Mouse (Mus musculus) MEL (cell line): Measurements from ENCODE around the gene Med13. TPM values are rescaled to one million over a fixed set of nuclear protein-coding genes. Genes with fewer than 3 reads are reported as not detected.

Experiments
- DNase-seq: peaks from one replicate; pipeline ENCODE4 v3.0.0; 2011; ENCODE audit warnings: low read depth, low spot score
- H3K27ac ChIP-seq: 2 replicates; pipeline ENCODE4 v1.5.1; 2012; ENCODE audit warnings: low read depth, mild to moderate bottlenecking, control low read depth, low read length, moderate library complexity; ENCODE audit not compliant: control insufficient read depth
- H3K27me3 ChIP-seq, 2 experiments: fragments of 150-350 bp in 1 of 2; sonication (generic) in 1 of 2; 2 replicates each; pipeline ENCODE4 v1.6.1; 2012; ENCODE audit warnings: low read length in 2 of 2, mild to moderate bottlenecking in 2 of 2, improper control_type of control experiment in 1 of 2, moderate library complexity in 1 of 2; ENCODE audit not compliant: insufficient read depth in 2 of 2, control insufficient read depth in 1 of 2
- H3K36me3 ChIP-seq, 2 experiments: 2 replicates each; pipeline ENCODE4 v1.6.1; 2012 to 2014; ENCODE audit warnings: low read length in 2 of 2, improper control_type of control experiment in 1 of 2, inconsistent platforms in 1 of 2, mild to moderate bottlenecking in 1 of 2; ENCODE audit not compliant: insufficient read depth in 2 of 2, control insufficient read depth in 1 of 2
- H3K4me1 ChIP-seq, 2 experiments: fragments of 150-350 bp in 1 of 2; sonication (generic) in 1 of 2; 2 replicates each; pipeline ENCODE4 v1.6.1; 2012; ENCODE audit warnings: low read length in 2 of 2, improper control_type of control experiment in 1 of 2, mild to moderate bottlenecking in 1 of 2; ENCODE audit not compliant: insufficient read depth in 2 of 2, control insufficient read depth in 1 of 2
- H3K4me3 ChIP-seq, 2 experiments: fragments of 150-350 bp in 1 of 2; sonication (generic) in 1 of 2; 2 replicates each; pipeline ENCODE4 v1.5.1; 2012; ENCODE audit warnings: low read depth in 2 of 2, low read length in 2 of 2, mild to moderate bottlenecking in 2 of 2, moderate library complexity in 2 of 2, control low read depth in 1 of 2, improper control_type of control experiment in 1 of 2; ENCODE audit not compliant: control insufficient read depth in 1 of 2, insufficient read depth in 1 of 2
- H3K79me2 ChIP-seq: 2 replicates; pipeline ENCODE4 v1.6.1; 2012; ENCODE audit warnings: mild to moderate bottlenecking, low read length, moderate library complexity; ENCODE audit not compliant: control insufficient read depth, poor library complexity, insufficient read depth
- H3K9ac ChIP-seq: 2 replicates; pipeline ENCODE4 v1.6.1; 2012; ENCODE audit warnings: low read depth, mild to moderate bottlenecking, control low read depth, low read length, moderate library complexity; ENCODE audit not compliant: control insufficient read depth, poor library complexity, severe bottlenecking
- H3K9me3 ChIP-seq: fragments of 150-350 bp; sonication (generic); replicated peaks from 2 replicates; pipeline ENCODE4 v1.6.1; 2012; ENCODE audit warnings: mild to moderate bottlenecking, low read length, improper control_type of control experiment, moderate library complexity; ENCODE audit not compliant: insufficient read depth
- BHLHE40 ChIP-seq: IDR thresholded peaks from 2 replicates; pipeline ENCODE4 v1.6.1; 2012; ENCODE audit warnings: low read depth, mild to moderate bottlenecking, inconsistent platforms, low read length, improper control_type of control experiment, borderline replicate concordance
- CHD1 ChIP-seq: IDR thresholded peaks from 2 replicates; pipeline ENCODE4 v1.6.1; 2012; ENCODE audit warnings: low read depth, mild to moderate bottlenecking, inconsistent platforms, low read length, improper control_type of control experiment
- CHD2 ChIP-seq: IDR thresholded peaks from 2 replicates; pipeline ENCODE4 v1.6.1; 2011; ENCODE audit warnings: low read length, improper control_type of control experiment
- CTCF ChIP-seq, 3 experiments: IDR thresholded peaks in 2 of 3; conservative IDR thresholded peaks in 1 of 3; 2 replicates each; pipeline ENCODE4 v1.5.1; 2011 to 2012; ENCODE audit warnings: low read length in 3 of 3, low read depth in 2 of 3, mild to moderate bottlenecking in 2 of 3, improper control_type of control experiment in 1 of 3, inconsistent platforms in 1 of 3, mixed read lengths in 1 of 3, moderate library complexity in 1 of 3; ENCODE audit not compliant: control insufficient read depth in 1 of 3, insufficient read depth in 1 of 3, poor library complexity in 1 of 3, severe bottlenecking in 1 of 3
- ELF1 ChIP-seq: IDR thresholded peaks from 2 replicates; pipeline ENCODE4 v1.6.1; 2014; ENCODE audit warnings: low read depth, mild to moderate bottlenecking, inconsistent platforms, low read length, improper control_type of control experiment, moderate library complexity
- EP300 ChIP-seq, 2 experiments: IDR thresholded peaks; 2 replicates each; pipeline ENCODE4 v1.6.1; 2011; ENCODE audit warnings: improper control_type of control experiment in 2 of 2, low read length in 2 of 2, low read depth in 1 of 2, mild to moderate bottlenecking in 1 of 2
- ETS1 ChIP-seq: IDR thresholded peaks from 2 replicates; pipeline ENCODE4 v1.6.1; 2012; ENCODE audit warnings: low read depth, mild to moderate bottlenecking, inconsistent platforms, low read length, improper control_type of control experiment, moderate library complexity
- GATA1 ChIP-seq: IDR thresholded peaks from 2 replicates; pipeline ENCODE4 v1.6.1; 2011; ENCODE audit warnings: low read depth, low read length, improper control_type of control experiment
- HCFC1 ChIP-seq: IDR thresholded peaks from 2 replicates; pipeline ENCODE4 v1.6.1; 2012; ENCODE audit warnings: low read depth, mild to moderate bottlenecking, inconsistent platforms, low read length, improper control_type of control experiment, moderate library complexity
- JUND ChIP-seq: IDR thresholded peaks from 2 replicates; pipeline ENCODE4 v1.6.1; 2011; ENCODE audit warnings: low read depth, mild to moderate bottlenecking, improper control_type of control experiment, low read length
- KAT2A ChIP-seq: conservative IDR thresholded peaks from 2 replicates; pipeline ENCODE4 v1.6.1; 2012; ENCODE audit warnings: low read depth, low read length, improper control_type of control experiment, inconsistent platforms
- MAFK ChIP-seq: IDR thresholded peaks from 2 replicates; pipeline ENCODE4 v1.6.1; 2011; ENCODE audit warnings: low read depth, mild to moderate bottlenecking, low read length, improper control_type of control experiment, borderline replicate concordance
- MAX ChIP-seq: IDR thresholded peaks from 2 replicates; pipeline ENCODE4 v1.6.1; 2011; ENCODE audit warnings: low read length, improper control_type of control experiment
- MXI1 ChIP-seq: IDR thresholded peaks from 2 replicates; pipeline ENCODE4 v1.6.1; 2011; ENCODE audit warnings: mild to moderate bottlenecking, low read depth, low read length, improper control_type of control experiment
- MYB ChIP-seq: IDR thresholded peaks from 2 replicates; pipeline ENCODE4 v1.6.1; 2011; ENCODE audit warnings: mild to moderate bottlenecking, low read depth, low read length, improper control_type of control experiment
- NELFE ChIP-seq: IDR thresholded peaks from 2 replicates; pipeline ENCODE4 v1.6.1; 2011; ENCODE audit warnings: low read depth, low read length, improper control_type of control experiment
- NRF1 ChIP-seq: IDR thresholded peaks from 2 replicates; pipeline ENCODE4 v1.6.1; 2014; ENCODE audit warnings: low read depth, mild to moderate bottlenecking, inconsistent platforms, low read length, improper control_type of control experiment, moderate library complexity; ENCODE audit not compliant: poor library complexity, insufficient read depth, severe bottlenecking
- POLR2A ChIP-seq, 2 experiments: IDR thresholded peaks; 2 replicates each; pipeline ENCODE4 v1.6.1; 2011 to 2012; ENCODE audit warnings: low read length in 2 of 2, mild to moderate bottlenecking in 2 of 2, control low read depth in 1 of 2, improper control_type of control experiment in 1 of 2, low read depth in 1 of 2, moderate library complexity in 1 of 2; ENCODE audit not compliant: control insufficient read depth in 1 of 2, insufficient read depth in 1 of 2, poor library complexity in 1 of 2
- POLR2AphosphoS2 ChIP-seq: IDR thresholded peaks from 2 replicates; pipeline ENCODE4 v1.6.1; 2011; ENCODE audit warnings: low read length, improper control_type of control experiment
- POLR2AphosphoS5 ChIP-seq: IDR thresholded peaks from 2 replicates; pipeline ENCODE4 v1.6.1; 2012; ENCODE audit warnings: low read depth, borderline replicate concordance, mild to moderate bottlenecking, inconsistent platforms, low read length, moderate library complexity, mixed read lengths
- RAD21 ChIP-seq: IDR thresholded peaks from 2 replicates; pipeline ENCODE4 v1.6.1; 2011; ENCODE audit warnings: mild to moderate bottlenecking, low read depth, low read length, improper control_type of control experiment
- RCOR1 ChIP-seq: IDR thresholded peaks from 2 replicates; pipeline ENCODE4 v1.6.1; 2012; ENCODE audit warnings: low read depth, mild to moderate bottlenecking, inconsistent platforms, low read length, improper control_type of control experiment
- SIN3A ChIP-seq: IDR thresholded peaks from 2 replicates; pipeline ENCODE4 v1.6.1; 2012; ENCODE audit warnings: low read length, improper control_type of control experiment, inconsistent platforms
- SMC3 ChIP-seq: IDR thresholded peaks from 2 replicates; pipeline ENCODE4 v1.6.1; 2011; ENCODE audit warnings: low read depth, low read length, improper control_type of control experiment
- TAL1 ChIP-seq: IDR thresholded peaks from 2 replicates; pipeline ENCODE4 v1.6.1; 2012; ENCODE audit warnings: mild to moderate bottlenecking, inconsistent platforms, low read length, moderate library complexity, mixed read lengths
- TBP ChIP-seq: IDR thresholded peaks from 2 replicates; pipeline ENCODE4 v1.8.0; 2011; ENCODE audit warnings: low read depth, low read length, improper control_type of control experiment
- TCF12 ChIP-seq: IDR thresholded peaks from 2 replicates; pipeline ENCODE4 v1.6.1; 2014; ENCODE audit warnings: low read depth, mild to moderate bottlenecking, inconsistent platforms, low read length, improper control_type of control experiment, moderate library complexity
- UBTF ChIP-seq: IDR thresholded peaks from 2 replicates; pipeline ENCODE4 v1.6.1; 2012; ENCODE audit warnings: low read depth, mild to moderate bottlenecking, inconsistent platforms, low read length, improper control_type of control experiment, moderate library complexity, borderline replicate concordance; ENCODE audit not compliant: insufficient read depth
- USF1 ChIP-seq: IDR thresholded peaks from 2 replicates; pipeline ENCODE4 v1.6.1; 2014; ENCODE audit warnings: low read depth, mild to moderate bottlenecking, inconsistent platforms, low read length, improper control_type of control experiment, moderate library complexity
- ZC3H11A ChIP-seq: IDR thresholded peaks from 2 replicates; pipeline ENCODE4 v1.6.1; 2012; ENCODE audit warnings: low read depth, mild to moderate bottlenecking, inconsistent platforms, low read length, improper control_type of control experiment
- ZKSCAN1 ChIP-seq: IDR thresholded peaks from 2 replicates; pipeline ENCODE4 v1.6.1; 2012; ENCODE audit warnings: low read depth, mild to moderate bottlenecking, inconsistent platforms, low read length, improper control_type of control experiment, moderate library complexity
- ZMIZ1 ChIP-seq: IDR thresholded peaks from 2 replicates; pipeline ENCODE4 v1.6.1; 2012; ENCODE audit warnings: low read depth, mild to moderate bottlenecking, inconsistent platforms, low read length, improper control_type of control experiment, moderate library complexity
- ZNF384 ChIP-seq: IDR thresholded peaks from 2 replicates; pipeline ENCODE4 v1.6.1; 2012; ENCODE audit warnings: low read depth, mild to moderate bottlenecking, inconsistent platforms, low read length, improper control_type of control experiment
- polyA plus RNA-seq, 2 experiments: library from polyadenylated mRNA; stranded (reverse) in 1 of 2; unstranded in 1 of 2; fragments of >175 nt in 1 of 2; fragments of >200 nt in 1 of 2; gene quantifications; 2 replicates each; pipeline versions ENCODE4 v1.2.1 to v1.2.4; 2012; ENCODE audit warnings: low replicate concordance in 2 of 2, low read depth in 1 of 2; ENCODE audit not compliant: insufficient read length in 2 of 2, insufficient read depth in 1 of 2, missing spikeins in 1 of 2
- total RNA-seq: library from RNA; depleted of rRNA; stranded (reverse); fragments of 300-350 nt; gene quantifications from 2 replicates; pipeline ENCODE4 v1.2.3, GENCODE M21; 2012

Gene Med13
- total and polyA plus RNA-seq, 3 experiments: 23.3 to 114 (median 26.4) TPM

DNA sequence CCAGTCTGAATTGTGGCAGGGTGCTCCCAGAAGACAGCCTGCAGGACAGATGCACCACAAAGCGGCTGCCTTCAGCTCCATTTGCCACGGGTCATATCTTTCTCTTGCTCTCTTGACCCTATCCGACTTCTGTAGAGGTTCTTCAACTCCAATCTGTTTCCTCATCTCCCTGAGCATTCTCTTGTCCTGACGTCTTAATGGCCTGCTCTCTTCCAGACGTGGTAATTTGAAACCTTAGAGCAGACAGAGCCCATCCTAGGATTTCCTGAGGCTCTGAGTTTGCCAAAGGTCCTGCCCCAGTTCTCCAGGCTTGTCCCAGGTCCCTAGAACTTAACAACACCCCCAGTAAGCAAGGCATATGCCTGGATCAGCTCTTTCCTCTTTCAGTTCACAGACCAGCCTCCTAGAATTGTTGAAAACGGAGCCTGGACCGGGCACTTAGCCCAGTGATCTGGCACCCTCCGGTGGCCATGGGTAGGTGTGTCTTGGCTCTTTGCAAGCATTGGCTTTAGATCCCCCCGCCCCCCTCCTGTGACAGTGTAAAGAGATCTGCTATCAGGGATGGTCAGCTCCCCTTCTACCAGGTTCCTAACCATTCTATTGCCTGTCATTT is 38.2 kb upstream of the Med13 start (continued):
- no peak for TF ChIP-seq MXI1
- TF ChIP-seq USF1: no peak
- 0 out of 4 replicates have a peak, but pooled peaks have one; percentile 11 to 37 for TF ChIP-seq EP300 (IDR thresholded peaks at IDR 0.05; ENCODE audit: low read depth in 1 of 2, low read length in 2 of 2)
- TF ChIP-seq NELFE: no peak
- no peak for TF ChIP-seq POLR2AphosphoS2
- TF ChIP-seq ELF1: no peak
- no peak for TF ChIP-seq BHLHE40
- no peak; the same call in 1 of the 2 replicates for TF ChIP-seq RCOR1
- TF ChIP-seq SMC3: peak; percentile 65
- 0 out of 2 replicates have a peak, but pooled peaks have one; percentile 30 for TF ChIP-seq HCFC1
- peak; percentile 18; the same call in 1 of the 2 replicates for TF ChIP-seq GATA1
- TF ChIP-seq CHD1: peak; percentile 56; the same call in 1 of the 2 replicates
- TF ChIP-seq TCF12: 0 out of 2 replicates have a peak, but pooled peaks have one; percentile 11
- TF ChIP-seq POLR2AphosphoS5: no peak
- TF ChIP-seq ZMIZ1: no peak

- Histone ChIP-seq H3K36me3 (peaks cover 0 to 43% of the 10 kb centered on the region in 2 experiments; a peak in 2 of 4 replicates), H3K27me3 (no peaks in the 10 kb centered on the region), H3K4me1 (peaks cover 21 to 50% of the 10 kb centered on the region in 2 experiments), H3K9ac (peak overlapping the region; percentile 61), H3K27ac (peak overlapping the region; percentile 21), H3K79me2 (no peaks in the 10 kb centered on the region), H3K9me3 (no peaks in the 10 kb centered on the region), H3K4me3 (peak overlapping the region; percentile 35 to 53)
- peak; percentile 58 for DNase-seq
- no peak for TF ChIP-seq MAFK
- TF ChIP-seq HCFC1: no peak
- TF ChIP-seq MAX: no peak
- no peak for TF ChIP-seq RAD21
- TF ChIP-seq MYB: 0 out of 2 replicates have a peak, but pooled peaks have one; percentile 45
- TF ChIP-seq CTCF (IDR thresholded peaks at IDR 0.05 in 2 of 3, conservative IDR thresholded peaks at IDR 0.05 in 1 of 3; ENCODE audit: control insufficient read depth in 1 of 3, insufficient read depth in 1 of 3, low read depth in 2 of 3, low read length in 3 of 3, poor library complexity in 1 of 3, severe bottlenecking in 1 of 3): no peak
- peak; percentile 89 for TF ChIP-seq GATA1
- no peak for TF ChIP-seq ZKSCAN1
- TF ChIP-seq MXI1: no peak
- TF ChIP-seq POLR2A (IDR thresholded peaks at IDR 0.05; ENCODE audit: control insufficient read depth in 1 of 2, insufficient read depth in 1 of 2, low read depth in 1 of 2, low read length in 2 of 2, poor library complexity in 1 of 2): no peak
- TF ChIP-seq ETS1: peak; percentile 77; the same call in 1 of the 2 replicates
- no peak for TF ChIP-seq ELF1
- no peak for TF ChIP-seq ZNF384
- no peak for TF ChIP-seq KAT2A
- 0 out of 2 replicates have a peak, but pooled peaks have one; percentile 1 for TF ChIP-seq SMC3
- peak; percentile 67 for TF ChIP-seq TAL1
- TF ChIP-seq ZC3H11A: no peak; the same call in 1 of the 2 replicates
- TF ChIP-seq UBTF: no peak
- no peak for TF ChIP-seq NELFE
- TF ChIP-seq TCF12: peak; percentile 92
- TF ChIP-seq CHD2: no peak
- no peak for TF ChIP-seq NRF1
- TF ChIP-seq SIN3A: 0 out of 2 replicates have a peak, but pooled peaks have one; percentile 45
- no peak for TF ChIP-seq JUND
- TF ChIP-seq RCOR1: peak; percentile 86
- no peak for TF ChIP-seq ZMIZ1
- TF ChIP-seq TBP: peak; percentile 22; the same call in 1 of the 2 replicates
- peak; percentile 89 to 94 for TF ChIP-seq EP300 (IDR thresholded peaks at IDR 0.05; ENCODE audit: low read depth in 1 of 2, low read length in 2 of 2)
- no peak for TF ChIP-seq CHD1
Measured at GRCm38 (mm10) chr11:86395100-86395499, 37.7 kb upstream of the Med13 start.
